Mouse (Mus musculus): Measurements from ENCODE around the gene Egfr.

Egfr gene

GRCm38 (mm10) chr11:16781604-16782003 is 29.6 kb downstream of the Egfr start:
- DNase-seq (ENCODE audit: low read depth) = no peak

DNA sequence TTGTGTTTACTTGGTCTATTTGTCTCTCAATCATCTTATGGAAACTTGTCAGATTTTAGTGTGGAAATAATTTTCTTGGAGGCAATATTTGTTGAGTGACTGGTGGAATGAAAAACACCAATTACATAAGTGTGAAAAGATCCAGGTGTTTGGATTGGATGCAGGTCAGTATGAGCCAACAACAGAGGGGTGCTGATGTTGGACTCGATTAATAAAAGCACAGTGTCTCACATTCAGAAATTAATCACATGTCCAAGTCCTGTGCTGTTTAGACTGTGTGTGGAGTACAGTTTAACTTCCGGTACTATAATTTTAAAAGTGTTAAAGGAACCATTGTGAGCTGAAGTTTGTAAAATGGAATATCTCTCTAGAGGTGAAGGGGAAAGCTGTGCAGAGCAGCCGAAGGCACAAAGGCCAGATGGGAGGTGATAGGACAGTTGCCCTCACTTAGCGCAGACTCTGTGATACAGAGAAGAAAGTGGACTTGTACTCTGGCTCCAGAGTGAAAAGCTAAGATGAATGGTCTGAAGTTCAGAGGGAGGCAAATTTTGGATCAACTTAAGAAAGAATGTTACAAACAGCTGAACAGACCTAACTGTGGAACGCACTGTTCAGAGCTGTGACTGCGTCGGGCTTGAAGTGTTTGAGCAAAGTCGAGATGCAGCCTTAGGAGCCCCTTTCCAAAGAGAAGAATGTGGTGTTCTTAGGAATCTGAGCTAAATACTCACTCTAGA is 32.1 kb downstream of the Egfr start:
- no peak for DNase-seq (ENCODE audit: low read depth)

- no peak for DNase-seq (ENCODE audit: low read depth)
These were observed 40.9 kb downstream of the Egfr start for GRCm38 (mm10) chr11:16792638-16793585.

DNA sequence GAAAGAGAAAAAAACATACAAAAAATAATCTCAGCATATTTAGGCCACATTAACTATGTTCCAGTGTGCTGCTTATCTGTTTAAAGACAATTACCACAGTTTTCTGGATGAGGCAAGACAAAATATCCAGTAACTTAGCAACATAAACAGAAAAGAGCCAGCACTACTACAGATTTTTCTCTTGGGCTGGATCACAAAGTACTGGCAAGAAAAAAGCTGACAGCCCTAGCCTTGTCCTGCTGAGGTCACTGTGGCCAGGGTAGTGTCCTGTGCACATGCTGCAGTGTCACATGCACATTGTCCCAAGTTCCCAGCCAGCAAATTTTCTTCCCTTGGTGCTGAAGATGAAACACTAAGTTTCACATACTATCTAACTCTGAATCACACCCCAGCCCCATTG is 43.0 kb downstream of the Egfr start:
- DNase-seq (ENCODE audit: low read depth) = no peak

DNA sequence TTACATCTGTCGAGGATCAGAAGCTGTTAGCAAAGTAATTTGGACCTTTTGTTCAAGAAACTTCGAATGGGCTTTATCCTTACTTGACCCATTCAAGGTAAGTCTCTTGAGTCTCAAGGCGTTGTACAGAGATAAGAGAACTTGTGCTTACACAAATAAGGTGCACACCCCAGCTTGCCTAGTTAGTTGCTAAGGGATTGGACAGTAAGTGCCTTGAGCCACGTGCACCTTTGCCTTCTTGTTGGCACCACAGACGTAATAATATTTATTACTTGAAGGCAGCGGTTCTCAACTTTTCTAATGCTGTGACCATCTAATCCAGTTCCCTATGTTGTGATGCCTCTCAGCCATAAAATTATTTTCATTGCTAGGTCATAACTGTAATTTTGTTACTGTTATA is 43.5 kb downstream of the Egfr start:
- DNase-seq (ENCODE audit: low read depth) = no peak

DNA sequence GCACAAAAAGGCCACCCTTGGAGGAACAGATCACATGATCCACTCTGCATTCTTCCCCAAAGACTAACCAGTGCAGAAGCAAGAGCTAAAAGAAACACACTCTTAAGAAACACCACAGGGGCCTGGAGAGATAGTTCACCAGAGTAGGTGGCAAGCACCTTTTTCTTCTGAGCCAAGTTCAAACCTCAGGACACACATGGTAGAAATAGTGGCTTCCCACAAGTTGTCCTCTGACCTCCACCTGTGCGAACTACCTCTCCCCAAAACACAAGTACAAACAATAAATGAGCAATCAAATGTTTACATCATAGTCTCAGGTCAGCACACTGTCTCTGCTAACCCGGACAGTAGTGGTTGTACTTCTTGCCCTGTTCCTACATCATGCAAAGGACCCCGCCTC is 45.5 kb downstream of the Egfr start:
- DNase-seq (ENCODE audit: low read depth) = no peak

- DNase-seq (ENCODE audit: low read depth) = no peak
These were observed 46.1 kb downstream of the Egfr start for GRCm38 (mm10) chr11:16798136-16798535.

DNA sequence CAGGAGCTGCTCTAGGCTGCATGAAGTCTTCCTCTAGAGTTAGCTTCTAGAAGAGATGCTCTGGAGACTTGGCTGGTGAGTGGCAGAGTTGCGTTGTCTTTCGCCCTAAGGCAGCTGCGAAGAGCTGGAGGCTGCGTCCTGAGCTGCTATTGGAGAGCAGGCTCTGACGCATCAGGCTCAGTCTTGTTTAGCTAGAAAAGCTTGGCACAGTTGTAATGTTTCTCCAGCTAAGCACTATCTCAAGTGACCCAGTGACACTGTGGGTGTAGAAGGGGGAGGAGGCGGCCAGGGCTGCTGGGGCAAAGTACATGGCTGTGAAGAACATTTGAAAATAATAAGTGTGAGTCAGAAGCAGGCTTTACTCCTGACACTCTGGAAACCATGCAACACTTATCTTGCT is 48.5 kb downstream of the Egfr start:
- no peak for DNase-seq (ENCODE audit: low read depth)

DNA sequence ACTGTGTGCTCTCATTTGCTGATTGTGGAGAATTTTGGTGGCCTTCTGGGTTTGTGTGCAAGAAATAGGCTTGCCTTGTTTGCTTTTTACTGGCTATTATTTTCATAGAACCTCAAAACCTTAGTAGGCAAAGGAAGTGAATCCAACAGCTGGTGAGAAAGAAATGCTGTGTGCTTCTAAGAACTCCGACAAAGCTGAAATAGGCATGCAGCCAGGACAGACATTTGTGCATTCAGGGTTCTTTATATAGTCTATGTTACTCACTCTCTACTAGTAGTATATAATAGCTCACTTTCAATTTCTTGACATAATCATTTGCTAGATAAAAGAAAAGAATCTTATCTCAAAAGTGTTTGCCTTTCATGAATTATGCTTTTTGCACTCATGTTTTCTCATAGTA is 50.7 kb downstream of the Egfr start:
- no peak for DNase-seq (ENCODE audit: low read depth)

GRCm38 (mm10) chr11:16804016-16804415 is 52.0 kb downstream of the Egfr start:
- DNase-seq (ENCODE audit: low read depth) = no peak

DNA sequence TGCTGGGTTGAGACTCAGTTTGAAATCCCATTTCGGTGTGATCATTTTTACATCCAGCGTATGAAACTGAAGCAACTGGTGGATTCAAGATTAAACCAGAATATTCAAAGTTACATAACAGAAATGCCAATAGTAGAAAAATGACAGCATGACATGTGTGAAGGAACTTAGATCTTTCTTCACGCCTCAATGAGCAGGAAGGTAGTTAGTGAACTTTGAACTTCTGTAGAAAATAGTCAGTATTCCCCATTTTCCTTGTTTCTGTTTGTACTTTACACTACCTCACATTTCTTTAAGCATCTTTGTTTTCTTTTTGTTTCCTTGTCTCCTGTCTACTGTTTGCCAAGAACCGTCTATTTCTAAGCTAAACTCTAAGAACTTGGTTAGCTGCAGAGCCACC is 53.9 kb downstream of the Egfr start:
- DNase-seq (ENCODE audit: low read depth) = no peak

GRCm38 (mm10) chr11:16809161-16809967 is 57.4 kb downstream of the Egfr start:
- DNase-seq (ENCODE audit: low read depth) = no peak

GRCm38 (mm10) chr11:16810086-16810485 is 58.1 kb downstream of the Egfr start:
- no peak for DNase-seq (ENCODE audit: low read depth)

GRCm38 (mm10) chr11:16813298-16813697 is 61.3 kb downstream of the Egfr start:
- peak; percentile 13 for DNase-seq (ENCODE audit: low read depth)

- no peak for DNase-seq (ENCODE audit: low read depth)
These were observed 64.4 kb downstream of the Egfr start for GRCm38 (mm10) chr11:16816414-16816813.

- DNase-seq (ENCODE audit: low read depth) = peak; percentile 5
These were observed 65.5 kb downstream of the Egfr start for GRCm38 (mm10) chr11:16817336-16818034.

GRCm38 (mm10) chr11:16819424-16819823 is 67.4 kb downstream of the Egfr start:
- no peak for DNase-seq (ENCODE audit: low read depth)

- DNase-seq (ENCODE audit: low read depth) = no peak
These were observed 68.1 kb downstream of the Egfr start for GRCm38 (mm10) chr11:16820138-16820537.

DNA sequence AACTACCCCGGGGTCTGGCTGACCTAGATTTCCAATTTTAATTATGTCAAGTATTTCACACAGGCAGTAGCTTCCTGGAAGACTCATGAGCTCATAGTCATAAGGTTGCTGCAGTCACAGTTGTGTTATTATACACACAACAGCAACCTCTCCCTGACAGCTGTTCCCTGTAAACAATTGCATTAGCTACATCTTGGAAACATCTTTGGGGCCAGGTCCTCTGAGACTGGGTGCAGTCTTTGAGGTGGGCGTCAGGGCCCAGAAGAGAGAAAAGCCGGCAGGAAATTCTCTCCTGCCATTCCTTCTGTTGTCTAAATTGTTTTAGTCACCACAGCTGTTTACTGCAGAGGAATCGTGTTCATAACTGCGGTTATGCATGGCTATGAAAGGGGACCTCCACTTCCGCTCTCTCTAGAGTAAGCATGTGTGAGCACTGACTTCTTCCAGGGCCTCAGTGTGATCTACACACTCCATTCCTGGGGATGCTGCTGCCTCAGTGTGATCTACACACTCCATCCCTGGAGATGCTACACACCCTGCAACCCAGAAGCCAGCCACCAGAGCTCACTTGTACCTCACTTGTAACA is 69.8 kb downstream of the Egfr start:
- no peak for DNase-seq (ENCODE audit: low read depth)

GRCm38 (mm10) chr11:16823830-16824545 is 72.0 kb downstream of the Egfr start:
- DNase-seq (ENCODE audit: low read depth) = no peak

DNA sequence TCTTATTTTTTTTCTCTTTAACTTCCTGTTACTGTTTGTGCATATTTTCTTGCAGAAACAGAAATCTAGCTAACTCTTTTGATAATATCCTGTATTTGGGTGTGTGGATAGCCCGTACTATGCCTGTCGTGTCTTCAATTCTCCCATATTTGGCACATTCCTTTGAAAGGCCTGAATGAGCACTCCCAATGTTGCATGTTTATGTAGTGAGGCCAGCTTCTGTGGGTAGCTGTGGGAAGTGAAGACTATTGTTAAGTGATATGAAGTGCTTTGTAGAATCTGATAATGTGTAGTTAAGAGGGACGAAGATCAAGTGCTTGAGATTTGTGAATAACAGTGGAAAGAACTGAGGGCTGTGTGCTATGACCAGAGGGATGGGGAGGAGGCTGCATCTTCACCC is 77.5 kb downstream of the Egfr start:
- DNase-seq (ENCODE audit: low read depth) = no peak
